Mouse (Mus musculus) kidney, postnatal 25 days (tissue): ENCODE measurements at regions not wholly inside any gene's neighbourhood (a gene's known extent, or its start where the extent isn't known, plus 50 kb on each side); places are given as distances from the start of the nearest gene placed in this dataset.

Experiments used
- DNase-seq, 2 experiments: peaks; one replicate each; pipeline ENCODE4 v3.0.0; 2021; ENCODE audit warnings: mixed read lengths in 2 of 2

- DNase-seq = no peak
These were observed 189.5 kb downstream of the Zfp462 start for GRCm38 (mm10) chr4:55134339-55134738.

GRCm38 (mm10) chr4:55134791-55135190, 189.9 kb downstream of the Zfp462 start:
- no peak for DNase-seq

- no peak for DNase-seq
These were observed 191.4 kb downstream of the Zfp462 start for GRCm38 (mm10) chr4:55136283-55136682.

- no peak for DNase-seq
These were observed 193.0 kb downstream of the Zfp462 start for GRCm38 (mm10) chr4:55137781-55138394.

- DNase-seq = no peak
These were observed 196.5 kb downstream of the Zfp462 start for GRCm38 (mm10) chr4:55141317-55141716.

GRCm38 (mm10) chr4:55141923-55142732, 197.3 kb downstream of the Zfp462 start:
- DNase-seq = no peak

- no peak for DNase-seq
These were observed 198.6 kb downstream of the Zfp462 start for GRCm38 (mm10) chr4:55143400-55143799.

- DNase-seq = no peak
These were observed 200.1 kb downstream of the Zfp462 start for GRCm38 (mm10) chr4:55144995-55145394.

- no peak for DNase-seq
These were observed 201.1 kb downstream of the Zfp462 start for GRCm38 (mm10) chr4:55145968-55146367.

GRCm38 (mm10) chr4:55148380-55148779, 201.5 kb upstream of the Rad23b start:
- DNase-seq = no peak

GRCm38 (mm10) chr4:55154556-55154955, 195.3 kb upstream of the Rad23b start:
- no peak for DNase-seq

GRCm38 (mm10) chr4:55158166-55158739, 191.6 kb upstream of the Rad23b start:
- no peak for DNase-seq

GRCm38 (mm10) chr4:55166266-55166665, 183.6 kb upstream of the Rad23b start:
- DNase-seq = no peak

- DNase-seq = no peak
These were observed 180.8 kb upstream of the Rad23b start for GRCm38 (mm10) chr4:55169063-55169462.

- DNase-seq = no peak
These were observed 177.4 kb upstream of the Rad23b start for GRCm38 (mm10) chr4:55172334-55172891.

- no peak for DNase-seq
These were observed 173.8 kb upstream of the Rad23b start for GRCm38 (mm10) chr4:55176026-55176425.

GRCm38 (mm10) chr4:55179456-55179855, 170.4 kb upstream of the Rad23b start:
- no peak for DNase-seq

- no peak for DNase-seq
These were observed 166.3 kb upstream of the Rad23b start for GRCm38 (mm10) chr4:55183519-55183918.

- no peak for DNase-seq
These were observed 161.1 kb upstream of the Rad23b start for GRCm38 (mm10) chr4:55188716-55189115.

GRCm38 (mm10) chr4:55190586-55190985, 159.3 kb upstream of the Rad23b start:
- DNase-seq = no peak

GRCm38 (mm10) chr4:55194061-55194460, 155.8 kb upstream of the Rad23b start:
- DNase-seq = no peak

GRCm38 (mm10) chr4:55194552-55194951, 155.3 kb upstream of the Rad23b start:
- no peak for DNase-seq
